Mouse (Mus musculus): ENCODE results near the gene Nek6.

DNA sequence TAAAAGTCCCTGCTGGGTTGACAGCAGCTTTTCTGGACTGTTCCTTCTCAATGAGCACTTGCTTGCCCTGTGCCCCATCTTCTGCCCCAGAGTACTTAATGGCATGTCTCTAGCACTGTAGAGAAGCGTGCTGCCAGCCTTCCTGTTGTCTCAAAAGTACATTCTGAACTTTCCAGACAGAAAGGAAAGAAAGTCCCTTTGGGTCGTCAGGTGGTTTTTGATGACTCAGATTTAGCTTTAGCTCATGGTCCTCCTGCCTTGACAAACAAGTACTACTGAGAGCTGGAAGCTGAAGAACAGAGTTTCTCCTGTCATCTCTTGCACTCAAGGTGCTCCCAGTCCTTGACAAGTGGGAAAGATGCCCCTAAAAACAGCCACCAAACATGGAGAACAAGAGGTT lies 98.7 kb downstream of the Nek6 start:
- TF ChIP-seq TCF12 (IDR thresholded peaks at IDR 0.05; ENCODE audit: insufficient read depth, poor library complexity, severe bottlenecking) (no peak), POLR2A (IDR thresholded peaks at IDR 0.05; ENCODE audit: insufficient read length, low read depth) (no peak), USF1 (IDR thresholded peaks at IDR 0.05; ENCODE audit: low read depth) (no peak), SRF (IDR thresholded peaks at IDR 0.05; ENCODE audit: control insufficient read depth, insufficient read length, low read depth) (no peak), MYOD1 (IDR thresholded peaks at IDR 0.05; ENCODE audit: control insufficient read depth in 1 of 3, insufficient read length in 2 of 3, low read depth in 2 of 3) (no peak), TCF3 (IDR thresholded peaks at IDR 0.05; ENCODE audit: insufficient read length, low read depth) (no peak), MYOG (IDR thresholded peaks at IDR 0.05; ENCODE audit: control insufficient read depth in 1 of 3, insufficient read depth in 1 of 3, insufficient read length in 2 of 3, low read depth in 2 of 3) (no peak)

All from myocyte (in vitro differentiated cells).